Mouse (Mus musculus) E14TG2a.4 (cell line): ENCODE results near the gene Lfng.
A peak's percentile ranks its signal among the peaks of the same experiment; 100 is the strongest.

Experiments used
- H3K27me3 ChIP-seq: 2 replicates; pipeline ENCODE4 v1.6.1; 2014; ENCODE audit warnings: low read length, control low read depth; ENCODE audit not compliant: insufficient read depth
- H3K36me3 ChIP-seq: 2 replicates; pipeline ENCODE4 v1.6.1; 2014; ENCODE audit warnings: low read length, control low read depth; ENCODE audit not compliant: insufficient read depth
- H3K4me1 ChIP-seq: replicated peaks from 2 replicates; pipeline ENCODE4 v1.6.1; 2014; ENCODE audit warnings: low read depth, low read length, control low read depth
- H3K4me3 ChIP-seq: replicated peaks from 2 replicates; pipeline ENCODE4 v1.5.1; 2014; ENCODE audit warnings: mild to moderate bottlenecking, low read length
- H3K9me3 ChIP-seq: 2 replicates; pipeline ENCODE4 v1.6.1; 2014; ENCODE audit warnings: low read length, control low read depth
- CTCF ChIP-seq: conservative IDR thresholded peaks from 2 replicates; pipeline ENCODE4 v1.5.1; 2014; ENCODE audit warnings: low read length
- NANOG ChIP-seq: IDR thresholded peaks from 2 replicates; pipeline ENCODE4 v1.6.1; 2014; ENCODE audit warnings: borderline replicate concordance, low read length, mixed read lengths
- POU5F1 ChIP-seq: IDR thresholded peaks from 2 replicates; pipeline ENCODE4 v1.6.1; 2014; ENCODE audit warnings: low read length, borderline replicate concordance

The Lfng gene

DNA sequence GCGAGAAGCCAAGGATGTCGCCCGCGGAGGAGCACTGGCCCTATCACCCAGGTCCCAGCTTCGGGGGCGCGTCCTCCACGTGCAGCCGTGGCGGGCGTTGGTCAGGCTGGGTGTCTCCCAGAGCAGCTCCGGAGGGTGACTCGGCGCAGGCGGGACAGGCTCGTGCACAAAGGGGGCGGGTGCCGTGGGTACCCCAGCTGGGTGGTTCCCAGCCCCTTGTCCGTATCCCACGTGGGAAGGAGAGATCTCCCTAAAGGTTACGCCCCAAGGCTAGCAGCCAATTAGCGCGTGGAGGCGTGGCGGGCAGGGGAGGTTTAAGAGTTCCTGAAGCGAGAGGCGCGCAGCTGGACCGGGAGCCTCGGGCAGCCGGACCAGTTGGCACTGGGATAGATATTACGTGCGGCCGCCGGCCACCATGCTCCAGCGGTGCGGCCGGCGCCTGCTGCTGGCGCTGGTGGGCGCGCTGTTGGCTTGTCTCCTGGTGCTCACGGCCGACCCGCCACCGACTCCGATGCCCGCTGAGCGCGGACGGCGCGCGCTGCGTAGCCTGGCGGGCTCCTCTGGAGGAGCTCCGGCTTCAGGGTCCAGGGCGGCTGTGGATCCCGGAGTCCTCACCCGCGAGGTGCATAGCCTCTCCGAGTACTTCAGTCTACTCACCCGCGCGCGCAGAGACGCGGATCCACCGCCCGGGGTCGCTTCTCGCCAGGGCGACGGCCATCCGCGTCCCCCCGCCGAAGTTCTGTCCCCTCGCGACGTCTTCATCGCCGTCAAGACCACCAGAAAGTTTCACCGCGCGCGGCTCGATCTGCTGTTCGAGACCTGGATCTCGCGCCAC, at the start of gene Lfng:
Gene Lfng, plus strand, starts transcription at position 320 of the 835 bp plus-strand sequence.
- Histone ChIP-seq H3K36me3 (no peaks in the 10 kb centered on the region), H3K9me3 (peaks cover 11% of the 10 kb centered on the region), H3K27me3 (peaks cover 94% of the 10 kb centered on the region), H3K4me3 (peak within 1 kb of the TSS; percentile 83), H3K4me1 (peaks cover 66% of the 10 kb centered on the region)
- TF ChIP-seq POU5F1 (no peak), CTCF (no peak)

GRCm38 (mm10) chr5:140562601-140563000, 44.5 kb upstream of the Lfng start:
- H3K4me3 ChIP-seq: no peak overlapping the region
- TF ChIP-seq NANOG (no peak), POU5F1 (no peak), CTCF (no peak)
- peaks cover 19% of the 10 kb centered on the region for H3K27me3 ChIP-seq
- no peaks in the 10 kb centered on the region for H3K36me3 ChIP-seq
- no peaks in the 10 kb centered on the region for H3K9me3 ChIP-seq
- peaks cover 49% of the 10 kb centered on the region for H3K4me1 ChIP-seq

- Histone ChIP-seq H3K9me3 (no peaks in the 10 kb centered on the region), H3K27me3 (peaks cover 19% of the 10 kb centered on the region), H3K36me3 (no peaks in the 10 kb centered on the region), H3K4me3 (no peak within 1 kb of the TSS), H3K4me1 (peaks cover 70% of the 10 kb centered on the region)
- TF ChIP-seq CTCF (no peak), POU5F1 (no peak), NANOG (no peak)
Measured at GRCm38 (mm10) chr5:140564896-140565295, 42.2 kb upstream of the Lfng start, which contains the start of gene Grifin. Gene Grifin (minus strand): TSS chr5:140565071.

- H3K27me3 ChIP-seq: peaks cover 19% of the 10 kb centered on the region
- peaks cover 70% of the 10 kb centered on the region for H3K4me1 ChIP-seq
- TF ChIP-seq CTCF (no peak), NANOG (no peak)
- no peaks in the 10 kb centered on the region for H3K36me3 ChIP-seq
- H3K9me3 ChIP-seq: no peaks in the 10 kb centered on the region
- no peak overlapping the region for H3K4me3 ChIP-seq
Measured at GRCm38 (mm10) chr5:140565451-140565850, 41.7 kb upstream of the Lfng start.

DNA sequence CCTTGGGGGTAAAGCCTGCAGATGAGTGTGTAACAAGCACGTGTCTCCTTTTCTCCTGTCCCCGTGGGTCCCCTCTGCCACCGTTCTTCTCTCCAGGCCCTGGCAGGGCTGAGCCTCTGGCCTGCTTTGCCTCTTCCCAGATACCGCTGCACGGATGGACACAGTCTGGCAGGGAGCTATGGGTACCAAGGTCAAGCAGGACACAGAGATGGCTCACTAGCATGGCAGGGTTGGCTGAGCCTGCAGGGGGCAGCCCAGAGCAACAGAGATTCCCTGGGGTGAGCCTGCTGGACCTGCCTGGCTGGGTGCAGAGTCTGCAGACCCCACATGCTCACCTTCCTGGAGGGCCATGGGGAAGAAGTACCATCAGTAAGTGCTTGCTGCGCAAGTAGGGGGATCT, 41.3 kb upstream of the Lfng start:
- TF ChIP-seq NANOG (no peak), CTCF (peak; percentile 27)
- peaks cover 70% of the 10 kb centered on the region for H3K4me1 ChIP-seq
- H3K27me3 ChIP-seq: peaks cover 19% of the 10 kb centered on the region
- H3K36me3 ChIP-seq: no peaks in the 10 kb centered on the region
- H3K4me3 ChIP-seq: no peak overlapping the region
- no peaks in the 10 kb centered on the region for H3K9me3 ChIP-seq

DNA sequence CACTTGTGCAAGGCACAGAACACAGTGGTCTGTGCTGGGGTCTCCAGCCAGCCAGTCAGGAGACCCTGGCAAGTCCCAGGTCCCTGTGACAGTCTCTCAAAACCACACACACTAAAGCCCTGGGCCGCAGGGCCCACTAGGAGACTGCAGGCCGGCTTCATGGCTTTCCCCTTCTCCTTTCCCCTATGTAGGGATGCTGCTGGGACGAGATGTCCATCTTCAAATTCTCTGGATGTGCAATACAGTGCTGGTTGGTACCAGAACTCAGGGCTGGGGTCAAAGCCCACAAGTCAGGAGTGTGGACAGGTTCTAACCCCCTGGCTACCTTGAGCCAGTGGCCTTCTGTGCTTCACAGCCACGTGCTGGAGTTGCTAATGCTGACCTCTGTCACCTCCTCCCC, 40.8 kb upstream of the Lfng start:
- Histone ChIP-seq H3K4me3 (no peak overlapping the region), H3K27me3 (peaks cover 19% of the 10 kb centered on the region), H3K36me3 (no peaks in the 10 kb centered on the region), H3K4me1 (peaks cover 71% of the 10 kb centered on the region), H3K9me3 (no peaks in the 10 kb centered on the region)
- TF ChIP-seq POU5F1 (no peak), CTCF (no peak), NANOG (no peak)

GRCm38 (mm10) chr5:140567321-140567720, 39.8 kb upstream of the Lfng start:
- Histone ChIP-seq H3K4me1 (peaks cover 80% of the 10 kb centered on the region), H3K27me3 (peaks cover 19% of the 10 kb centered on the region), H3K36me3 (no peaks in the 10 kb centered on the region), H3K9me3 (no peaks in the 10 kb centered on the region), H3K4me3 (peak overlapping the region; percentile 64)
- TF ChIP-seq NANOG (no peak), CTCF (no peak), POU5F1 (no peak)

DNA sequence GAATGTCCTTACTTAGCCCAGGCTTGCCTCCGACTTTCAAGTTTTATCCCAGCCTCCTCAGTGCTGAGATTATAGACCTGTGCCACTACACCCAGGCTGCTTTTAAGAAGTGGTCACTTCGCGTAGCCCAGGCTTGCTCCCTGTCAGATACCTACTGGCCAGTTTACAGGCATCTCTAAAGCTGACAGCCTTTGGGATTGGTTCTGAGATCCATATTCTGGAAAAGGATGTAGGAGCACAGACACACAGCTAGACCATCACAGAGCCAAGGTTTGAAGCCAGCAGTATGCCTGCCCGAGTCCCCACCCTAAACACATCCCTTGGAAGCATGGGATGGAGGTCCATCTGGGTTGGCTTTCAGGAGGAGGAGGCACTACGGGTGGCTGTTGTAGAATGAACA, 39.4 kb upstream of the Lfng start:
- Histone ChIP-seq H3K36me3 (no peaks in the 10 kb centered on the region), H3K4me3 (peak overlapping the region; percentile 64), H3K4me1 (peaks cover 84% of the 10 kb centered on the region), H3K9me3 (no peaks in the 10 kb centered on the region), H3K27me3 (peaks cover 17% of the 10 kb centered on the region)
- TF ChIP-seq NANOG: no peak
- no peak for TF ChIP-seq CTCF
- TF ChIP-seq POU5F1: no peak

DNA sequence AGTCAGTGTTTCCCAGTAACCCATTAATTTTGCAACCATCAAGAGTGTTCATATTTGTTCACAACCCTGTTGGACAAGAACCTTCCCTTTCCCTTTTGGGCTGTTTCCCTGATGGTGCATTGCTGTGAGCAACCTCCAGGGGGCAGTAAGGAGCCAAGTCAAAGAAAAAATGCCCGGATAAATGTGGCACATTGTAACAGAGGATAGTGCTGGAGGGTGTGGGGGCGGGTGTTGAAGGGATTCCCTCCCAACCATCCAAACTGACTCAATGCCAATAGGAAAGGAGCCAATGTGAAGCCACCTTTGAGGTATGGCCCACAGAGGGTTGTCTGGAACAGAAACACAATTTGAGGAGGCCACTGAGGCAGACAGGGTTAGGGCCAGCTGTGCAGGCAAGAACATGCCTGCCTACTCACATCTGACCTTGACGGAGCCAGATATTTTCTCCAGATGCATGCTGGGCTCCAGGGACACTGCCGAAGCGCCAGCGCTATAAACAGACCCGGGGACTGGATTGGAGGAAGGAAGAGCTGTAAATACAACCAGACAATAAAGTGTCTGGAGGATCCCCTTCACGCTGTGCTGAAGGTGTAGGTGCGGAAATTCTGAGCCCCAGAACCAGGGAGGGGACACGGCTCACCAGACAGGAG, 38.7 kb upstream of the Lfng start:
- peak; percentile 99 for TF ChIP-seq CTCF
- TF ChIP-seq POU5F1: no peak
- H3K36me3 ChIP-seq: no peaks in the 10 kb centered on the region
- H3K9me3 ChIP-seq: no peaks in the 10 kb centered on the region
- H3K4me1 ChIP-seq: peaks cover 77% of the 10 kb centered on the region
- H3K4me3 ChIP-seq: peak overlapping the region; percentile 30
- H3K27me3 ChIP-seq: peaks cover 12% of the 10 kb centered on the region
